Mouse (Mus musculus) CH12.LX (cell line): ENCODE data around the gene Akap10.

Experiments used
- CHD2 ChIP-seq: IDR thresholded peaks from 2 replicates; pipeline ENCODE4 v1.6.1; 2011; ENCODE audit warnings: low read length, improper control_type of control experiment
- POLR2AphosphoS2 ChIP-seq: IDR thresholded peaks from 2 replicates; pipeline ENCODE4 v1.6.1; 2011; ENCODE audit warnings: low read depth, low read length, improper control_type of control experiment
- TBP ChIP-seq: conservative IDR thresholded peaks from 2 replicates; pipeline ENCODE4 v1.6.1; 2011; ENCODE audit warnings: low read depth, low read length, improper control_type of control experiment

- TF ChIP-seq CHD2 (no peak), TBP (0 out of 2 replicates have a peak, but pooled peaks have one; percentile 8), POLR2AphosphoS2 (no peak; the same call in 1 of the 2 replicates)
These were observed 542 bp downstream of the Akap10 start for GRCm38 (mm10) chr11:61929323-61930097.
